Mouse (Mus musculus) urinary bladder, postnatal 14 days (tissue): ENCODE data around the gene Acy3.
A peak's percentile ranks its signal among the peaks of the same experiment; 100 is the strongest.
"Not testable (repeated sequence)": the region's sequence is repeated elsewhere in the genome, so short reads cannot be mapped to it uniquely, and the experiment has no call there.

Experiments used
- DNase-seq: peaks from one replicate; pipeline ENCODE4 v3.0.0; 2021; ENCODE audit warnings: low spot score

The Acy3 gene

DNA sequence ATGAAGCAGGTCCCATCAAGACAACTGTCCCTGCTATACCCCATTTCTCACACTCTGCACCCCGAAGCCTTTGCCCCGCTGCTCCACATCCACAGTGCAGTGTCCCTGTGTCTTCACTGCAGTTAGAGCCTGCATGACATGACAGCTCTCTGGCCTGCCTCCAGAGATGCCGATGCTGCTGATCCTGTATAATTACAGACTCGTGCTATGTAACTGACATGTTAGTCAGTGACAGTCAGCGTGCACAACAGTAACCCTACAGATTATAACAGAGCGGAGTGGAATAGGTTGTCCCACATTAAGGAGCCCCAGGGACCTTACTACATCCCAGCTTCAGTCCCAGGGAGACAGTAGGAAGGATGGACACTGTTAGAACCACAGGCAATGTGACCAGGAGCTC, 11.8 kb upstream of the Acy3 start:
- DNase-seq: not testable (repeated sequence)

DNA sequence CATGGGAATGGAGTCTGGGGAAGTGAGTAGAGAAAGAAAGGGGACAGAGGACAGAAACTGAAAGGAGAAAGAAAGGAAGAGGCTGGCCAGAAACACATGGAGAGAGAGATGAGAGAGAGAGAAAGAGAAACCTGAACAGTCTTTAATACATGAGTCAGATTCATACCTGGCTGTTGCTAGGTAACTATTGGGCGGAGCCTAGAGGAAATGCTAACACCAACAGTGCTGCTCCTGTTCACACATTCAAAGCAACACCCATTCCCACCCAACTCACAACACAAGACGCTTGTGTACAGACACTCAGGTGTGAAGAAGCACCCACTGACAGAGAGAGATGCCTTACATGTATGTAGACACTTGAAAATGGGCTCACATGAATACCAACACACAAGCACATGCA, 10.5 kb upstream of the Acy3 start:
- DNase-seq: no peak

GRCm38 (mm10) chr19:3980309-3980708, 6.1 kb upstream of the Acy3 start:
- peak; percentile 84 for DNase-seq

DNA sequence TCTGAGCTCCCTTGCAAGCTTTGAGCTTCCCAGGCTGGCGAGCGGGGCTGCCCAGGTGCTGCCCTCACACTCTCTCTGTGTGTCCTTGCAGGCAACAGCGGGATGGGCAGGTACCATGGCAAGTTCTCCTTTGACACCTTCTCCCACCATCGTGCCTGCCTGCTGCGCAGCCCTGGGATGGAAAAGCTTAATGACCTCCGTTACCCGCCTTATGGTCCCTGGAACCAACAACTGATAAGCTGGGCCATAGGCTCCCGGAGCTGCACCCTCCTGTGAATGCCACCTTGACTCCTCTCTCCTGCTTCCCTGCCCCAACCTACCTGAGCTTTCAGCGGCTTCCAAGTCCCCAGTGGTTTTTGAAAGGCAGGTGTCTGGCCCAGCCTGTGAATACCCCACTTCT, 5.5 kb upstream of the Acy3 start:
- DNase-seq: no peak

DNA sequence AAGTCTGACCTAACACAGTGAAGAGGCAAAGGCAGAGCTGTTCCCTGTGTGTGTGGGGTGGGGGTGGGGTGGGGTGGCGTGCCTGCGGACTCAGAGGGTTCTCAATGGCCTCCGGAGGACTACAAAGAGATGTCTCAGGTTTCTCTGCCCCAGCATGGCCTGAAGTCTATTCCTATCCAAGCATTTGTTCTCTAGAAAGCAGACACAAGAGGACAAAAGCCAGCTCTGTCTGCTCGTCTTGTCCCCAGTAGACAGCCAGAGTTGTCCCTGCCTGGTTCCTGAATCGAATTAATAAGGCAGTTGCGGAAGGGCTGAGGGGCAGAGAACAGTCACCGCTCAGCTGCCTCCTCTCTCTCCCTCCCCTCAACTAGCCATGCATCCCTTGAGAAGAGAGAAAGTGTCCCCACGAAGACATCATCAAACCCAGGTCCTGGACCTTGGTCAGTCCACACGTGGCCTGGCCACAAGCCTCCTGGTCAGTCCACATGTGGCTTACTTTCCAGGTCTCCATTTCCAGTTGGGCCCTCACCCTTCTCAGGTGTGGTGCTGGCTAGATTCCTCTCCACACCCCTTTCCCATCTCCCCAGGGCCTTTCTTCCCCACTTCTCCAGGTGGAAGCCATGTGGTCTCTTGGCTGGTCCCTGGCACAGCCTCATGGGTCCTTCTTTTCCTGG, 2.7 kb upstream of the Acy3 start:
- DNase-seq: no peak

DNA sequence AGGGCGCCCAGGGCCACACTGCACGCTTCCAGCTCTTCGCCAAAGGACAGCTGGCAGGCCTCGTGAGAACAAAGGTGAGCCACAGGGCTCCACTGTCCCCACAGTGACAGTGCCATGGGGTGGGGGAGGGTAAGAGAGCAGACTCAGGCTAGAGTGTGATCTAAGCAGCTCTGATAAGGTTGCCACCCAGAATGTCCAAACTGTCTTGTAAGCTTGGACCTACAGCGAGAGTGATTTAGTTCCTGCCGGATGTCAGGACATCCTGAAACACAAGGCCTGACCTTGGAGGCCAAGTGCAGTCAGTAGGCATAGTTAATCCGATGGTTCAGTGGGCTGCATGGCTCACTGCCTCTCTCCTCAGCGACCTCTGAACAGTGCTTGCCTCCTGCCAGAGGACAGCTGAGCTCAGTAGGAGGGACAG, 1.1 kb upstream of the Acy3 start:
- no peak for DNase-seq

- no peak for DNase-seq
These were observed 1.7 kb downstream of the Acy3 start for GRCm38 (mm10) chr19:3988066-3988465.

GRCm38 (mm10) chr19:3988750-3989149, 2.4 kb downstream of the Acy3 start:
- no peak for DNase-seq

DNA sequence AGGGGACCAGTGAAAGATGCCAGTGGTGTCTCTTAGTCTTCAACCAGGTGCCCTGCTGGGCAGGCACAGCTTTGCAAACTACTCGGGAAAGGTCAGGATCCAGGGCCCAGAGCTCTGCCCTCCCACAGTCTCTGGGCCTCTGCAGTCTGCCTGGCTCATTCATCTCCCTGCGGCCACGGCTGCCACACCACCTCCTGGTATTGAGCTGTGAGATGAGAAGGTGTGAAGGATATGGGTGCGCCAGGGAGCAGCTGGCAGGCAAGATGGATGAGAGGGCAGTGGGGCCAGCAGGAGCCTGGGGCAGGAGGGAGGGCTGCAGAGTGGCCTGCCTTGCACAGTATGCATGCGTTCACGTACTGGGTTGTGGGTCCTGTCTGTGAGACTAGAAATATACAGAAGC, 4.4 kb downstream of the Acy3 start:
- DNase-seq: no peak

DNA sequence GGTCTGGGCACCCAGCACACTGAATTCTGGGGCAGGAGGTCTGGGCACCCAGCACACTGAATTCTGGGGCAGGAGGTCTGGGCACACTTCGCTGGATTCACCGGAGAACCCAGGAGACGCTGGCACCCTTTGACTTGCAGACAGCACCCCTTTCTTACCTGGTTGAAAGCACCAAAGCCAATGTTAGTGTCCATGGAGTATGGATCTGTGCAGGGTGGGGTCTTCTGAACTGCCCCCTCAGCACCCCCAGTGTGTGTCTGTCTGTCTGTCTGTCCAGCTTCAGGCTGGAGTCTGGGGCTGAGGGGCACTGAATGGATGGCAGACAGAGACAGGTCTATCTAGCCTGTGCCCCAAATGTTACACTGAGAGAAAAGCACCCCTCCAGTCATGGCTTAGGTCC, 5.2 kb downstream of the Acy3 start:
- DNase-seq: no peak

GRCm38 (mm10) chr19:3991966-3992365, 5.6 kb downstream of the Acy3 start:
- no peak for DNase-seq

DNA sequence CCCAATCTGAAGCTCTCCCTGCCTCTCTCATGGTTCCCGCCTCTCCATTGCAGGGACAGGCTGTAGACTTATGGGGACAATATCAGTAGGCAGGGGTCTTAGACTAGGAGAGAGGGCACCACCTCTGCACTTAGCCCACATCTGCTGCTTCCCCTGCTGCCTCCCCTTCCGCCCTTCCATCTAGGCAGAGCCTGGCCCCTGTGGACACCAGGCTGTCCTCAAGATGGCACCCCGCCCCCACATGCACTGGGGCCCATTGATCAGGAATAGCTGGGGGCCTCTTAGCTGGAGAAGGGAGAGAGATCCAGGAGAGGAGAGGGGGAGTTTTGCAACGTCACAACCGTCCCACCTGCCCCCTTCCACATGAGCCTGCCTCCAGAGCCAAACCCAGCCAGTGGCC, 6.0 kb downstream of the Acy3 start, which contains the start of gene Tbx10:
Tbx10 (plus strand) TSS at position 337 of the 400 bp plus-strand sequence.
- no peak for DNase-seq

DNA sequence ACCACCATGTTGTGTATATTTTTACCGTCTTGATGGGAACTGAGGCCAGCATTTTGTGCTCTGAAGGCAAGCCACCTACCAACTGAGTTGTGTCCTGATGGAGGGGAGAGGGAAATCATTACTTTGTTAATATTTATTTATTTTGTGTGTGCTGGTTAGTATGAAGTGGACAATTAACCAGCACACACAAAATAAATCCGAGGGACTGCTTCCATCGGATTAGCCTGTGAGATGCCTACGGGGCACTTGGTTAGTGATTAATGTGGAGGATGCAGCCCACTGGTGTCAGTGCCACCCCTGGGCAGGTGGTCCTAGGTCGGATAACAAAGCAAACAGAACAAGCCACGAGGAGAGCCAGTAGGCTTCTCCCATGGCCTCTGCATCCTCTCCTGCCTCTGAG, 8.6 kb downstream of the Acy3 start:
- no peak for DNase-seq

GRCm38 (mm10) chr19:3995505-3995904, 9.1 kb downstream of the Acy3 start:
- DNase-seq: no peak

GRCm38 (mm10) chr19:3996106-3996505, 9.7 kb downstream of the Acy3 start:
- no peak for DNase-seq

GRCm38 (mm10) chr19:3996747-3997146, 10.4 kb downstream of the Acy3 start:
- DNase-seq: no peak

DNA sequence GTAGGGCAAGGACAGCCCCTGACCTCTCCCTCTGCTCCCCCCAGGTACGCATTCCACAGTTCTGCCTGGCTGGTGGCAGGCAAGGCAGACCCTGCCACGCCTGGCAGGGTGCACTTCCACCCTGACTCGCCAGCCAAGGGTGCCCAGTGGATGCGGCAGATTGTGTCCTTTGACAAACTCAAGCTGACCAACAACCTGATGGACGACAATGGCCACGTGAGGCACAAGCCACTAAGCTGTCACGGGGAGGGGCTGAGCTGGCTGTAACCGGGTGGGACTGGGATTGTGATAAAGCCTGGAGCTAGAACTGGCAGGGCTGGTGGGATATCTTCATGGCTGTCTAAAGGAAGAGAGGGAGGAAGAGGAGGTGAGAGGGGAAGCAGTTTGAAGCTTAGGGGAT, 10.9 kb downstream of the Acy3 start:
- DNase-seq: no peak

- no peak for DNase-seq
These were observed 12.0 kb downstream of the Acy3 start for GRCm38 (mm10) chr19:3998335-3998734.

- no peak for DNase-seq
These were observed 12.9 kb downstream of the Acy3 start for GRCm38 (mm10) chr19:3999121-3999730.

GRCm38 (mm10) chr19:4000119-4000900, 13.9 kb downstream of the Acy3 start, which contains the start of the genes Nudt8 and Gm49405:
TSS of gene Nudt8 (plus strand) at chr19:4000580.
TSS of gene Gm49405 (plus strand) at chr19:4000626.
- DNase-seq: peak; percentile 98

GRCm38 (mm10) chr19:4000949-4001525, 14.7 kb downstream of the Acy3 start:
- DNase-seq: no peak

- DNase-seq: no peak
These were observed 15.4 kb downstream of the Acy3 start for GRCm38 (mm10) chr19:4001752-4002151.

GRCm38 (mm10) chr19:4003112-4003511, 16.7 kb downstream of the Acy3 start, which contains the start of gene Doc2g:
TSS of gene Doc2g (plus strand) at chr19:4003313.
- DNase-seq: no peak
